ENCODE assay signal across 8 mouse cellular contexts in the genomic region with DNA sequence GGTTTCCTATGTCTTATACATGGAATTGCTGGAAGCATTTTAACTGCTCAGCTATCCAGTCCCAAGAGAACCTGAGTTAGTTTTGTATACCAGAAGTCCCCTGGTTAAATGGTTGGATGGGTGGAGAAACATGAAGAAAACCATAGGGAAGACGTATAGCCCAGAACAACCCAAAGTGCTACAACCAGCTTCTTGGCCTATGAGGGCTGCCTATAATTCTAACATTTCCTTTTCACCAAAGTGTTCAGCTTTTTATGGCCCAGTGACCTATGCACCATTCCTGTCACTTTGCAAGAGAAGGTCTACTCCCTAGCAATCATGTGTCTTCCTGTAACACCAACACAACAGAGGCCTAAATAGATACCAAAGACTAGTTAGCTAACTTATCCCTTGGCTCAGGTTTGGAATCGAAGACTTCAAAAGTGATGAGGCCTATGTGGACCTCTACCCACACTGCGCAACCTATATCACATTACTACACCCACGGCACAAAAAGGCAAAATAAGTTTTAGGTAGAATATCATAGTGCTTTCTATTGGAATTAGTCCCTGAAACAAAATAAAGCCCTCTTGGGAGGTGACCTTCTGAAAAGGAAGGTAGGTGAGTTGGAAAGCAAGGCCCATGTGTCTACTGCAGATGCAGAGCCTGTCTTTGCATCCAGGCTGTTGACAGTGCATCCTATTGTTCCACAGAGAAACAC. TPM values are rescaled to one million over a fixed set of nuclear protein-coding genes. Genes with fewer than 3 reads are reported as not detected.
A peak's percentile ranks its signal among the peaks of the same experiment; 100 is the strongest.
DNase-seq lines count a peak whose midpoint lies in the region; ATAC-seq and TF ChIP-seq lines count a peak whose summit lies in the region.

No protein-coding gene starts in this region.

- 44% methylated on average over 4 of the region's 4 CpGs for WGBS in kidney, postnatal 0 days
- WGBS in hindbrain, postnatal 0 days: 63% methylated on average over 4 of the region's 4 CpGs

- H3K36me3 ChIP-seq in kidney, postnatal 0 days (ENCODE audit: insufficient read depth, low read length): no peaks in the 10 kb centered on the region
- H3K36me3 ChIP-seq in hindbrain, postnatal 0 days (ENCODE audit: insufficient read depth, low read length): no peaks in the 10 kb centered on the region

- peak overlapping the region; percentile 57; the same call in 1 of the 2 replicates for H3K9ac ChIP-seq in kidney, postnatal 0 days (ENCODE audit: low read depth, low read length)
- H3K9ac ChIP-seq in hindbrain, postnatal 0 days (replicated peaks; ENCODE audit: low read length): peak overlapping the region; percentile 44

- no peaks in the 10 kb centered on the region for H3K27me3 ChIP-seq in kidney, postnatal 0 days (ENCODE audit: insufficient read depth, low read length)
- no peaks in the 10 kb centered on the region for H3K27me3 ChIP-seq in hindbrain, postnatal 0 days (ENCODE audit: insufficient read depth, low read length)

- H3K9me3 ChIP-seq in kidney, postnatal 0 days (replicated peaks; ENCODE audit: low read length): no peaks in the 10 kb centered on the region
- no peaks in the 10 kb centered on the region for H3K9me3 ChIP-seq in hindbrain, postnatal 0 days (ENCODE audit: low read length)

- peak overlapping the region; percentile 33; the same call in 1 of the 2 replicates for H3K4me3 ChIP-seq in kidney, postnatal 0 days (replicated peaks; ENCODE audit: low read depth, low read length)
- H3K4me3 ChIP-seq in hindbrain, postnatal 0 days (ENCODE audit: low read length): peak overlapping the region; percentile 31

- peaks cover 18% of the 10 kb centered on the region for H3K4me1 ChIP-seq in kidney, postnatal 0 days (replicated peaks; ENCODE audit: insufficient read depth, low read length)
- H3K4me1 ChIP-seq in hindbrain, postnatal 0 days (ENCODE audit: insufficient read depth, low read length): peaks cover 9% of the 10 kb centered on the region; the same call in 1 of the 2 replicates

- TF ChIP-seq CTCF in kidney, postnatal 0 days (IDR thresholded peaks at IDR 0.05; ENCODE audit: low read depth): no peak
- TF ChIP-seq CTCF in hindbrain, postnatal 0 days (IDR thresholded peaks at IDR 0.05; ENCODE audit: low read depth): no peak

- peak overlapping the region; percentile 64 for H3K4me2 ChIP-seq in kidney, postnatal 0 days (ENCODE audit: low read length)
- H3K4me2 ChIP-seq in hindbrain, postnatal 0 days (ENCODE audit: low read depth, low read length): peak overlapping the region; percentile 72

- peak overlapping the region; percentile 70; the same call in 1 of the 2 replicates for H3K27ac ChIP-seq in kidney, postnatal 0 days
- 0 out of 2 replicates have a peak overlapping the region, but pooled peaks have one; percentile 58 for H3K27ac ChIP-seq in hindbrain, postnatal 0 days

- peak; percentile 21 for DNase-seq in kidney, postnatal 0 days (ENCODE audit: low spot score)
- DNase-seq in kidney, postnatal 10 days: no peak
- peak; percentile 67 for DNase-seq in embryo, embryonic 10 days (ENCODE audit: low spot score)
- no peak for DNase-seq in hindbrain, postnatal 0 days (ENCODE audit: low spot score)
- peak; percentile 15 for DNase-seq in naive thymus-derived CD4-positive, alpha-beta T cell, adult 2 months (ENCODE audit: low read depth)
- DNase-seq in urinary bladder, adult 18-20 months (ENCODE audit: low spot score in 2 of 2): no peak
- no peak for DNase-seq in thymus, postnatal 14 days
- DNase-seq in heart, adult 9 months (ENCODE audit: low spot score in 2 of 2): no peak

- ATAC-seq in kidney, postnatal 0 days (replicated peaks; ENCODE audit: low FRiP score, low read depth): no peak
- ATAC-seq in hindbrain, postnatal 0 days: no peak

RNA-seq across cellular contexts. Expression of gene Hist1h3h, which starts 1.1 kb away (rescaled TPM):
- 5.6 and 7.2 TPM in 2 replicates for polyA plus RNA-seq in kidney, postnatal 0 days (2015; fragmentation: Nextera tagmentation; extraction: Ambion mirVana)
- 1,004 and 1,140 TPM in 2 replicates for total RNA-seq in hindbrain, postnatal 0 days (2014; rRNA removed)
- polyA plus RNA-seq in hindbrain, postnatal 0 days (2015; fragmentation: Nextera tagmentation; extraction: Ambion mirVana): 1.9 and 6.2 TPM in 2 replicates

RNA-seq across cellular contexts. Expression of gene Hist1h2ai, which starts 2.3 kb away (rescaled TPM):
- polyA plus RNA-seq in kidney, postnatal 0 days (2015; fragmentation: Nextera tagmentation; extraction: Ambion mirVana): 21.2 and 27.1 TPM in 2 replicates
- total RNA-seq in hindbrain, postnatal 0 days (2014; rRNA removed): 934 and 1,282 TPM in 2 replicates
- polyA plus RNA-seq in hindbrain, postnatal 0 days (2015; fragmentation: Nextera tagmentation; extraction: Ambion mirVana): 4.5 and 5.8 TPM in 2 replicates

RNA-seq across cellular contexts. Expression of gene Hist1h2bl, which starts 2.6 kb away (rescaled TPM):
- 2.1 and 3.7 TPM in 2 replicates for polyA plus RNA-seq in kidney, postnatal 0 days (2015; fragmentation: Nextera tagmentation; extraction: Ambion mirVana)
- 541 and 615 TPM in 2 replicates for total RNA-seq in hindbrain, postnatal 0 days (2014; rRNA removed)
- 1.2 TPM in 1 of 2 replicates, not detected in the other for polyA plus RNA-seq in hindbrain, postnatal 0 days (2015; fragmentation: Nextera tagmentation; extraction: Ambion mirVana)

RNA-seq across cellular contexts. Expression of gene Hist1h2bm, which starts 3.3 kb away (rescaled TPM):
- 2.1 and 2.4 TPM in 2 replicates for polyA plus RNA-seq in kidney, postnatal 0 days (2015; fragmentation: Nextera tagmentation; extraction: Ambion mirVana)
- 1,597 and 1,943 TPM in 2 replicates for total RNA-seq in hindbrain, postnatal 0 days (2014; rRNA removed)
- 1.3 and 1.7 TPM in 2 replicates for polyA plus RNA-seq in hindbrain, postnatal 0 days (2015; fragmentation: Nextera tagmentation; extraction: Ambion mirVana)

RNA-seq across cellular contexts. Expression of gene Hist1h4j, which starts 16.3 kb away (rescaled TPM):
- polyA plus RNA-seq in kidney, postnatal 0 days (2015; fragmentation: Nextera tagmentation; extraction: Ambion mirVana): 0.34 and 0.65 TPM in 2 replicates
- 1,214 and 1,310 TPM in 2 replicates for total RNA-seq in hindbrain, postnatal 0 days (2014; rRNA removed)
- not detected in 2 replicates for polyA plus RNA-seq in hindbrain, postnatal 0 days (2015; fragmentation: Nextera tagmentation; extraction: Ambion mirVana)

Comparison
In these comparisons a context has a peak if more than half of its experiments do, and no peak if none do; other contexts are left out.
1. DNase-seq: peak in kidney, postnatal 0 days (single experiment), embryo, embryonic 10 days (single experiment) and naive thymus-derived CD4-positive, alpha-beta T cell, adult 2 months (single experiment); none in kidney, postnatal 10 days (single experiment), hindbrain, postnatal 0 days (single experiment), urinary bladder, adult 18-20 months (0 of 2), thymus, postnatal 14 days (single experiment) and heart, adult 9 months (0 of 2).